Mouse (Mus musculus) stomach, embryonic 14.5 days (tissue): ENCODE measurements around the gene Mcf2l. TPM values are rescaled to one million over a fixed set of nuclear protein-coding genes. Genes with fewer than 3 reads are reported as not detected.

ENCODE experiments used
- ATAC-seq: fragments of 200-750 bp; cut with Nextera tagmentation; 2 replicates; pipeline ENCODE4 v1.8.0; 2017; ENCODE audit warnings: low read depth, moderate TSS enrichment; ENCODE audit not compliant: insufficient number of reproducible peaks, insufficient read depth, low FRiP score
- H3K27ac ChIP-seq: fragments of 300-500 bp; sonication (generic); 2 replicates; pipeline ENCODE4 v1.5.1; 2014; ENCODE audit warnings: mild to moderate bottlenecking, low read length, moderate library complexity, mixed read lengths
- H3K27me3 ChIP-seq: fragments of 300-500 bp; sonication (generic); 2 replicates; pipeline ENCODE4 v1.6.1; 2014; ENCODE audit warnings: low read length, control low read depth, mixed read lengths; ENCODE audit not compliant: control insufficient read depth, insufficient read depth
- H3K36me3 ChIP-seq: fragments of 300-500 bp; sonication (generic); 2 replicates; pipeline ENCODE4 v1.6.1; 2014; ENCODE audit warnings: mild to moderate bottlenecking, control low read depth, low read length, moderate library complexity, mixed read lengths; ENCODE audit not compliant: control insufficient read depth, insufficient read depth
- H3K4me1 ChIP-seq: fragments of 300-500 bp; sonication (generic); 2 replicates; pipeline ENCODE4 v1.6.1; 2014; ENCODE audit warnings: low read length, control low read depth, mixed read lengths; ENCODE audit not compliant: control insufficient read depth, insufficient read depth
- H3K4me2 ChIP-seq: fragments of 300-500 bp; sonication (generic); replicated peaks from 2 replicates; pipeline ENCODE4 v1.6.1; 2014; ENCODE audit warnings: low read depth, low read length, control low read depth
- H3K4me3 ChIP-seq: fragments of 300-500 bp; sonication (generic); 2 replicates; pipeline ENCODE4 v1.5.1; 2014; ENCODE audit warnings: low read depth, low read length, control low read depth
- H3K9ac ChIP-seq: fragments of 300-500 bp; sonication (generic); replicated peaks from 2 replicates; pipeline ENCODE4 v1.6.1; 2014; ENCODE audit warnings: low read depth, mild to moderate bottlenecking, control low read depth, low read length, moderate library complexity, mixed read lengths
- H3K9me3 ChIP-seq: fragments of 300-500 bp; sonication (generic); 2 replicates; pipeline ENCODE4 v1.6.1; 2016; ENCODE audit warnings: low read depth, low read length, control low read depth; ENCODE audit not compliant: control insufficient read depth
- WGBS: fragments of 180-500 bp; shearing (Covaris S2); extraction: QIAGEN DNeasy Blood & Tissue Kit; methylation state at CpG from one replicate; pipeline ENCODE4 v1.1.7; 2014; 5-methylcytosine and 5-hydroxymethylcytosine counted together
- microRNA-seq: library from miRNA; unstranded; fragments of <30 nt; microRNA quantifications from one replicate; pipeline ENCODE4, GENCODE M21; 2016
- polyA plus RNA-seq: library from polyadenylated mRNA; unstranded; fragments of >200 nt; fragmentation: Nextera tagmentation; extraction: Ambion mirVana; gene quantifications from 2 replicates; pipeline ENCODE4 v1.2.1, GENCODE M21; 2014

Gene Mcf2l
- polyA plus RNA-seq, 1 experiment from 2014 or later: 20.7 TPM

GRCm38 (mm10) chr8:13047652-13048051, 174.0 kb downstream of the Mcf2l start:
- Histone ChIP-seq H3K27me3 (no peaks in the 10 kb centered on the region), H3K9me3 (no peaks in the 10 kb centered on the region), H3K4me2 (no peak overlapping the region), H3K36me3 (no peaks in the 10 kb centered on the region), H3K27ac (no peak overlapping the region), H3K9ac (no peak overlapping the region), H3K4me3 (no peak overlapping the region), H3K4me1 (no peaks in the 10 kb centered on the region)
- ATAC-seq: no peak
- WGBS: 63% methylated on average over 5 of the region's 5 CpGs

DNA sequence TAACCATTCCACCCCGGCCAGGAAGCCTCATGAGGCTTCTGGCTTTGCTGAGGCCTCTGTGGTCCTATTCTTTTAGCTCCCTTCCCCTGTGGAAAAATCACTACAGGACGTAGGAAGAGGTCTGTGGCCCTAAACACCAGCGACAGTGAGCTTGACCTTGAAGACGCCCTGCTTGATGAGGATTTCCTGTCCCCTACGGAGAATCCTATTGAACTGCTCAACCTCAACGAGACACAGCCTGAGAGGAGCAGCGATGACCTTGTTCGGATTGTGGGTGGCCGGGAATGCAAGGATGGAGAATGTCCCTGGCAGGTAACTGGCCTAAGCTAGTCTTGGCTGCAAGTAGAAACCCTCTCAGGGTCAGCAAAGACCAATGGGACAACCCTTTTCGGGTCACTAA, 176.9 kb downstream of the Mcf2l start:
- Histone ChIP-seq H3K4me1 (no peaks in the 10 kb centered on the region), H3K9ac (no peak overlapping the region), H3K9me3 (no peaks in the 10 kb centered on the region), H3K27me3 (no peaks in the 10 kb centered on the region), H3K36me3 (no peaks in the 10 kb centered on the region), H3K4me2 (no peak overlapping the region), H3K27ac (no peak overlapping the region), H3K4me3 (no peak overlapping the region)
- 84% methylated on average over 10 of the region's 10 CpGs for WGBS
- ATAC-seq: no peak

- H3K27ac ChIP-seq: no peak overlapping the region
- H3K4me3 ChIP-seq: no peak overlapping the region
- no peaks in the 10 kb centered on the region for H3K27me3 ChIP-seq
- H3K9ac ChIP-seq: no peak overlapping the region
- 72% methylated on average over 4 of the region's 4 CpGs for WGBS
- no peak overlapping the region for H3K4me2 ChIP-seq
- no peaks in the 10 kb centered on the region for H3K4me1 ChIP-seq
- H3K36me3 ChIP-seq: no peaks in the 10 kb centered on the region
- H3K9me3 ChIP-seq: no peaks in the 10 kb centered on the region
- ATAC-seq: no peak
Observed at GRCm38 (mm10) chr8:13057351-13057750, 183.7 kb downstream of the Mcf2l start.

DNA sequence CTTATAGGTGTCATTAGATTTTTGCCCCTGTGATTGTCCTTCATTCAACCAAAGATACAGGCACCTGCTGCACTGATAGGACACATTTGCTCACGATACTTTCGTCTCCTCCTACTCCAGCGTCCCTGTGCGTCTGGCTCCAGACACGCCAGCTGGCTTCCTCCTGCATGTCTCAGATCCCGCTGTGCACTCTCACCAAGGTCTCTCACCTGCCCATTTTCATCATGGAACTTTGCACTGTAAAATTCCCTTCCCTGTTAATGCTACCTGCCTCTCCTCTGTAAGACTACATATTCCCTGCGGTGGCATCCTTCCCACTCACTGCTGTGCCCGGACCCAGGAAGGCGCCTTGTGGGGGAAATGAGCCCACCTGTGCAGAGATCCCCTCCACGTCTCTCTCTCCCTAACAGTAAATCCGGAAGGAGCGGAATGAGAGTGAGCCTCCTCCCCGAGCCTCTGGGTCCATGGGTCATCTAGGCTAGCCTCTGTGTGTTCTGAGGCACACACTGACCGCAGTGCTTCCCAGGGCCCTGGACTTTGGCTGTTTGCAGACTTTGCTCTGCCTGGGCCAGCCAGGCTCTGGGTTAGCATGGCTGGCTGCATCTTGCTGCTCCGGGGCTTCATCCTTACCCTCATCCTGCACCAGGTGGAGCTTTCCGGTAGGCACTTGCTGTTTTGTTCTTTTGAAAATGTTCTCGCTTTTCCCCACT, 187.0 kb downstream of the Mcf2l start, which contains the start of gene Proz:
Proz (plus strand) TSS at position 474 of the 710 bp plus-strand sequence.
- Histone ChIP-seq H3K36me3 (no peaks in the 10 kb centered on the region), H3K4me3 (no peak within 1 kb of the TSS), H3K27me3 (no peaks in the 10 kb centered on the region), H3K9me3 (no peaks in the 10 kb centered on the region), H3K4me2 (no peak within 1 kb of the TSS), H3K9ac (no peak within 1 kb of the TSS), H3K4me1 (no peaks in the 10 kb centered on the region), H3K27ac (no peak within 1 kb of the TSS)
- ATAC-seq: no peak
- 74% methylated on average over 17 of the region's 17 CpGs for WGBS

GRCm38 (mm10) chr8:13063112-13063511, 189.5 kb downstream of the Mcf2l start:
- ATAC-seq: no peak
- Histone ChIP-seq H3K9me3 (no peaks in the 10 kb centered on the region), H3K4me2 (no peak overlapping the region), H3K4me1 (no peaks in the 10 kb centered on the region), H3K4me3 (no peak overlapping the region), H3K27me3 (no peaks in the 10 kb centered on the region), H3K9ac (no peak overlapping the region), H3K27ac (no peak overlapping the region), H3K36me3 (no peaks in the 10 kb centered on the region)
- 65% methylated on average over 16 of the region's 16 CpGs for WGBS

Small RNAs within 50 kb of the gene (microRNA-seq; reads per million reads assigned to microRNA genes)
- gene Gm38671: not detected

Other genes starting within 250 kb of the Mcf2l start
- gene Tubgcp3, start 201.6 kb upstream of the Mcf2l start, polyA plus RNA-seq: 49.2 and 54.2 TPM in 2 replicates
- gene Atp11a, start 116.8 kb upstream of the Mcf2l start, polyA plus RNA-seq: 18.9 and 20.8 TPM in 2 replicates
- not detected in 2 replicates for gene F7, start 152.2 kb downstream of the Mcf2l start, polyA plus RNA-seq
- 0.88 and 1.4 TPM in 2 replicates for gene F10, start 163.5 kb downstream of the Mcf2l start, polyA plus RNA-seq
- 0.31 and 0.45 TPM in 2 replicates for gene Proz, start 187.1 kb downstream of the Mcf2l start, polyA plus RNA-seq
- gene Pcid2, start 231.7 kb downstream of the Mcf2l start, polyA plus RNA-seq: 36.1 and 37.8 TPM in 2 replicates
- 93.9 and 101 TPM in 2 replicates for gene Cul4a, start 231.8 kb downstream of the Mcf2l start, polyA plus RNA-seq